Mouse (Mus musculus) monocyte, adult 2 months (primary cell): Measurements from ENCODE around the gene Hist1h3g.
"Not testable (repeated sequence)": the region's sequence is repeated elsewhere in the genome, so short reads cannot be mapped to it uniquely, and the experiment has no call there.

Experiments
- DNase-seq, 2 experiments: peaks; one replicate each; pipeline ENCODE4 v3.0.0; 2022; ENCODE audit warnings: low spot score in 2 of 2, low read depth in 1 of 2

Hist1h3g gene

GRCm38 (mm10) chr13:23554925-23555838 is 20.0 kb downstream of the Hist1h3g start:
- DNase-seq: peak; percentile 53 to 56

- peak in 1 of 2 experiments; percentile 33 for DNase-seq
Observed at GRCm38 (mm10) chr13:23555839-23556416, 20.7 kb downstream of the Hist1h3g start.

GRCm38 (mm10) chr13:23556906-23557305 is 21.7 kb downstream of the Hist1h3g start:
- no peak for DNase-seq

- not testable (repeated sequence) for DNase-seq
Observed at GRCm38 (mm10) chr13:23560699-23561098, 25.5 kb downstream of the Hist1h3g start.

GRCm38 (mm10) chr13:23561531-23561882 is 26.3 kb downstream of the Hist1h3g start:
- not testable (repeated sequence) for DNase-seq

- DNase-seq: peak; percentile 91 to 94
Observed at GRCm38 (mm10) chr13:23561883-23562659, 26.8 kb downstream of the Hist1h3g start, which contains the start of gene Hist1h3e. TSS of gene Hist1h3e (minus strand) at chr13:23562369.

GRCm38 (mm10) chr13:23562699-23563462 is 27.7 kb downstream of the Hist1h3g start:
- DNase-seq: peak in 1 of 2 experiments; percentile 26

- no peak for DNase-seq
Observed at GRCm38 (mm10) chr13:23564482-23564881, 29.3 kb downstream of the Hist1h3g start.

GRCm38 (mm10) chr13:23570261-23571021 is 35.2 kb downstream of the Hist1h3g start:
- not testable (repeated sequence) for DNase-seq

GRCm38 (mm10) chr13:23571022-23571503 is 35.8 kb downstream of the Hist1h3g start, which contains the start of the genes Hist1h2ae and Hist1h2bg:
TSS of gene Hist1h2ae (minus strand) at chr13:23571220.
TSS of gene Hist1h2bg (plus strand) at chr13:23571396.
- DNase-seq: peak in 1 of 2 experiments; percentile 54

GRCm38 (mm10) chr13:23571504-23572217 is 36.4 kb downstream of the Hist1h3g start:
- DNase-seq: not testable (repeated sequence)

- no peak for DNase-seq
Observed at GRCm38 (mm10) chr13:23572218-23573033, 37.2 kb downstream of the Hist1h3g start.

GRCm38 (mm10) chr13:23573034-23573897 is 38.0 kb downstream of the Hist1h3g start:
- DNase-seq: not testable (repeated sequence)

- DNase-seq: peak; percentile 82 to 87
Observed at GRCm38 (mm10) chr13:23573898-23574524, 38.8 kb downstream of the Hist1h3g start, which contains the start of the genes Hist1h2bf and Hist1h2ad. TSS of gene Hist1h2bf (minus strand) at chr13:23574196. TSS of gene Hist1h2ad (plus strand) at chr13:23574381.

GRCm38 (mm10) chr13:23574546-23575170 is 39.4 kb downstream of the Hist1h3g start:
- not testable (repeated sequence) for DNase-seq

- DNase-seq: peak in 1 of 2 experiments; percentile 61
Observed at GRCm38 (mm10) chr13:23575271-23575851, 40.1 kb downstream of the Hist1h3g start, which contains the start of gene Hist1h3d. TSS of gene Hist1h3d (plus strand) at chr13:23575763.
